Mouse (Mus musculus): ENCODE measurements at regions not wholly inside any gene's neighbourhood (a gene's known extent, or its start where the extent isn't known, plus 50 kb on each side); places are given as distances from the start of the nearest gene placed in this dataset.

- Histone ChIP-seq H3K27ac (replicated peaks; ENCODE audit: low read depth, low read length) (peak overlapping the region; percentile 30), H3K27me3 (ENCODE audit: control insufficient read depth, insufficient read depth, low read length) (no peaks in the 10 kb centered on the region), H3K9me3 (ENCODE audit: control insufficient read depth, low read length) (no peaks in the 10 kb centered on the region; the same call in 1 of the 2 replicates), H3K4me2 (replicated peaks; ENCODE audit: low read depth, low read length, severe bottlenecking) (peak overlapping the region; percentile 44), H3K4me1 (ENCODE audit: control insufficient read depth, insufficient read depth, low read length) (peaks cover 22% of the 10 kb centered on the region), H3K9ac (ENCODE audit: low read depth, low read length, severe bottlenecking) (no peak overlapping the region), H3K4me3 (replicated peaks; ENCODE audit: low read length) (peak overlapping the region; percentile 17), H3K36me3 (ENCODE audit: control insufficient read depth, insufficient read depth, low read length) (no peaks in the 10 kb centered on the region)
- ATAC-seq (ENCODE audit: low FRiP score, low read depth) = peak; percentile 53; the same call in 1 of the 2 replicates
- WGBS = 6% methylated on average over 6 of the region's 6 CpGs
- TF ChIP-seq POLR2A (IDR thresholded peaks at IDR 0.05; ENCODE audit: borderline replicate concordance, extremely low read depth, insufficient read depth, insufficient read length) = no peak
- DNase-seq (ENCODE audit: low spot score) = no peak
Observed at GRCm38 (mm10) chr12:33592431-33592911, 163.0 kb downstream of the Twistnb start.

DNA sequence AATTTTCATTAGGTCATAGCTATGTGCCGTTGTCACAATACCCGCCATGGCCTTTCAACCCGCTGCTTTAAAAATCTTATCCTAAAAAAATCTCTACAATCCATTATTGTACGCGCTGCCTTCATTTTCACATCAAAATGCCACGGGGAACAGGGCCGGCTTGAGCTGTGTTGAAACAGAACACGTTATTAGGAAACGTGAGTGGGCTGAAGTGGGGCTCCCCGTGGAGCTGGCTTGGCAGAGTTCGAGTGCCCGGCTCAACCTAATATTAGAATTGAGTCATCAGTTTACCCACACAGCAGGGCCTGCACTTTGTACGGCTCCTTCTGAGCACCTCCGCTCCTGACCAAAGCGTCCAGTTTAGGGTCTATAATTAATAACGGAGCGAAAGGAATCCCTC lies 163.5 kb downstream of the Twistnb start:
- Histone ChIP-seq H3K4me2 (replicated peaks; ENCODE audit: low read depth, low read length, severe bottlenecking) (peak overlapping the region; percentile 44), H3K9ac (ENCODE audit: low read depth, low read length, severe bottlenecking) (no peak overlapping the region), H3K36me3 (ENCODE audit: control insufficient read depth, insufficient read depth, low read length) (no peaks in the 10 kb centered on the region), H3K9me3 (ENCODE audit: control insufficient read depth, low read length) (no peaks in the 10 kb centered on the region; the same call in 1 of the 2 replicates), H3K27ac (replicated peaks; ENCODE audit: low read depth, low read length) (peak overlapping the region; percentile 61; the same call in 1 of the 2 replicates), H3K4me1 (ENCODE audit: control insufficient read depth, insufficient read depth, low read length) (peaks cover 22% of the 10 kb centered on the region), H3K4me3 (replicated peaks; ENCODE audit: low read length) (peak overlapping the region; percentile 17), H3K27me3 (ENCODE audit: control insufficient read depth, insufficient read depth, low read length) (no peaks in the 10 kb centered on the region)
- ATAC-seq (ENCODE audit: low FRiP score, low read depth) = no peak
- no peak for DNase-seq (ENCODE audit: low spot score)
- WGBS = 13% methylated on average over 17 of the region's 17 CpGs
- no peak for TF ChIP-seq POLR2A (IDR thresholded peaks at IDR 0.05; ENCODE audit: borderline replicate concordance, extremely low read depth, insufficient read depth, insufficient read length)

DNA sequence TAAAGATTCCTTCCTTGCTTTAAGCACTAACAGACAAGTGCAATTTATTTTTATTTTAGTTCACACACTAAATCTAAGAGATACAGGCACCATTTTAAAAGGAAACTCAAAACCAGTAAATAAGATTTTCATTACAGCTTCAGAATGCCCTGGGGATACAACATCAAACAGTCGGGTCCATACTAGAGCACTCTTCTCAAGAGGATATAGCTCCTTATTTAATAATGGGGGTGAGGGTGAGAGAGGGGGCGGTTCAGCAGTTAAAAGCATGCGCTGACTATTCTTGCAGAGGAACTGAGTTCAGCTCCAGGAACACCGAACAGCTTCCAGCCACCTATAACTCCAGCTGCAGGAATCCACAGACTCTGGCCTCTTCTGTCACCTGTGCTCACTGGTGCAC lies 164.2 kb downstream of the Twistnb start:
- WGBS = 12% methylated on average over 4 of the region's 4 CpGs
- no peak overlapping the region; the same call in 1 of the 2 replicates for H3K4me2 ChIP-seq (replicated peaks; ENCODE audit: low read depth, low read length, severe bottlenecking)

DNA sequence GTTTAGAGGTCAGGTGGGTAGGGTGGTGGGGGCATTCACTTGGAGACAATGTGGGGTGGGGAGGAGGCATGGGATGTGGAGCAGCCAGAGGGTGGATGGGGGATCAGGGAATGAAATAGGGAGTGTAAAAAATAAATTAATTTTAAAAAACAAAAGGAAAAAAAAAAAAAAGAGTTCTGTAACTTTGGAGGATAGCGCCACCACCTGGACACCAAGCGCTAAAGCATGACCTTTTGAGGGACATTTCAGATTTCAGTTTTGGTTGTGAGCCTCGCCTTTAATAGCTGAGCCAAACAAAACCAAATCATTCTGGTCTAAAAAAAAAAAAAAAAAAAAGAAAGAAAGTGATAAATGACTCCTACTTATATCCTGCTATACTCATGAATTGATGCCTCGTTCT lies 176.0 kb downstream of the Twistnb start:
- H3K9ac ChIP-seq (ENCODE audit: low read depth, low read length, severe bottlenecking) = no peak overlapping the region
- no peak for TF ChIP-seq POLR2A (IDR thresholded peaks at IDR 0.05; ENCODE audit: borderline replicate concordance, extremely low read depth, insufficient read depth, insufficient read length)
- no peak overlapping the region for H3K4me2 ChIP-seq (replicated peaks; ENCODE audit: low read depth, low read length, severe bottlenecking)
- no peak overlapping the region for H3K4me3 ChIP-seq (replicated peaks; ENCODE audit: low read length)
- no peaks in the 10 kb centered on the region for H3K27me3 ChIP-seq (ENCODE audit: control insufficient read depth, insufficient read depth, low read length)
- DNase-seq (ENCODE audit: low spot score) (no peak), ATAC-seq (ENCODE audit: low FRiP score, low read depth) (no peak)
- no peaks in the 10 kb centered on the region; the same call in 1 of the 2 replicates for H3K9me3 ChIP-seq (ENCODE audit: control insufficient read depth, low read length)
- no peak overlapping the region for H3K27ac ChIP-seq (replicated peaks; ENCODE audit: low read depth, low read length)
- no peaks in the 10 kb centered on the region for H3K36me3 ChIP-seq (ENCODE audit: control insufficient read depth, insufficient read depth, low read length)
- H3K4me1 ChIP-seq (ENCODE audit: control insufficient read depth, insufficient read depth, low read length) = peaks cover 17% of the 10 kb centered on the region
- WGBS = 69% methylated on average over 4 of the region's 4 CpGs

More for the DNA sequence above, 164.2 kb downstream of the Twistnb start:
- no peak for TF ChIP-seq POLR2A (IDR thresholded peaks at IDR 0.05; ENCODE audit: borderline replicate concordance, extremely low read depth, insufficient read depth, insufficient read length)
- H3K9me3 ChIP-seq (ENCODE audit: control insufficient read depth, low read length) = no peaks in the 10 kb centered on the region; the same call in 1 of the 2 replicates
- no peaks in the 10 kb centered on the region for H3K27me3 ChIP-seq (ENCODE audit: control insufficient read depth, insufficient read depth, low read length)
- peaks cover 22% of the 10 kb centered on the region for H3K4me1 ChIP-seq (ENCODE audit: control insufficient read depth, insufficient read depth, low read length)
- ATAC-seq (ENCODE audit: low FRiP score, low read depth) = no peak
- no peak for DNase-seq (ENCODE audit: low spot score)
- H3K9ac ChIP-seq (ENCODE audit: low read depth, low read length, severe bottlenecking) = no peak overlapping the region
- H3K4me3 ChIP-seq (replicated peaks; ENCODE audit: low read length) = no peak overlapping the region
- H3K27ac ChIP-seq (replicated peaks; ENCODE audit: low read depth, low read length) = no peak overlapping the region
- H3K36me3 ChIP-seq (ENCODE audit: control insufficient read depth, insufficient read depth, low read length) = no peaks in the 10 kb centered on the region

DNA sequence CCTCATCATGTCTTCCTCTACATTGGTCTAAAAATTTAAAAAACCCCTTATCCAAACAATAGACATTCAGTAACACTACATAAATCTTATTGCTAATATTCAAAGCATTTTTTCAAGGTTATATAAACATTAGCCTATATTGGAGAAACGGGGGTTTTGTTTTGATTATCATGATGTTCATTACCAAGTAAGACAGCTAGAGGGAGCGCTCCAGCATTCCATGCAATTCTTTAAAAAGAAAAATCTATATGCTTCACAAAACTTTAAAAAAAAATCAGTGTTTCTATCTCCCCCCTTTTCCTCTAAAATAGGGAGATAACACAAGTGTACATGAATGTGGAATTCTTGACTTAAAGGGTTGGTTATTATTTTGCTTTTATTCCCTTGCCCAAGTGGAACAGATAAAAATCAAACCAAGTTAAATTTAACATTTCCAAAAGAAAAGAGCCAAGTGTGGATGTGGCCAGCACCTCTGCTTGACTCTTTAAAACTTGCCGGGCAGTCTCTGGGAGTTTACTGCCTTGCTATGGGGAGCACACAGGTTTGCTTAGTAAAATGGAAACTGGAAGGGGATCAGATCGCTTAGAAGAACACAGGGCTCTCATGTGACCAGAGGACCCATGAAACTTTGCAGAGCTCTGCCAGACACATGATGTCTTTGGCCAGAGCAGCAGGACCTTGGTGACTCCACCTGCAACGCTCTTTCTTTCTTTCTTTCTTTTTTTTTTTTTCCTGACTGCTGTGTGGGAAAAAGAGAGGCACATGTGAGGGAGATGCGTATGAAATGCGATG lies 178.6 kb downstream of the Twistnb start:
- H3K4me1 ChIP-seq (ENCODE audit: control insufficient read depth, insufficient read depth, low read length) = peaks cover 17% of the 10 kb centered on the region
- H3K36me3 ChIP-seq (ENCODE audit: control insufficient read depth, insufficient read depth, low read length) = no peaks in the 10 kb centered on the region
- DNase-seq (ENCODE audit: low spot score) (peak; percentile 62), ATAC-seq (ENCODE audit: low FRiP score, low read depth) (no peak)
- H3K27ac ChIP-seq (replicated peaks; ENCODE audit: low read depth, low read length) = no peak overlapping the region; the same call in 1 of the 2 replicates
- no peak overlapping the region for H3K9ac ChIP-seq (ENCODE audit: low read depth, low read length, severe bottlenecking)
- no peak for TF ChIP-seq POLR2A (IDR thresholded peaks at IDR 0.05; ENCODE audit: borderline replicate concordance, extremely low read depth, insufficient read depth, insufficient read length)
- H3K9me3 ChIP-seq (ENCODE audit: control insufficient read depth, low read length) = no peaks in the 10 kb centered on the region; the same call in 1 of the 2 replicates
- no peaks in the 10 kb centered on the region for H3K27me3 ChIP-seq (ENCODE audit: control insufficient read depth, insufficient read depth, low read length)
- no peak overlapping the region for H3K4me3 ChIP-seq (replicated peaks; ENCODE audit: low read length)
- WGBS = 35% methylated on average over 7 of the region's 7 CpGs
- 0 out of 2 replicates have a peak overlapping the region, but pooled peaks have one; percentile 17 for H3K4me2 ChIP-seq (replicated peaks; ENCODE audit: low read depth, low read length, severe bottlenecking)

Measured in limb, embryonic 14.5 days (tissue).